Mouse (Mus musculus): ENCODE results near the gene Sap30l.

DNA sequence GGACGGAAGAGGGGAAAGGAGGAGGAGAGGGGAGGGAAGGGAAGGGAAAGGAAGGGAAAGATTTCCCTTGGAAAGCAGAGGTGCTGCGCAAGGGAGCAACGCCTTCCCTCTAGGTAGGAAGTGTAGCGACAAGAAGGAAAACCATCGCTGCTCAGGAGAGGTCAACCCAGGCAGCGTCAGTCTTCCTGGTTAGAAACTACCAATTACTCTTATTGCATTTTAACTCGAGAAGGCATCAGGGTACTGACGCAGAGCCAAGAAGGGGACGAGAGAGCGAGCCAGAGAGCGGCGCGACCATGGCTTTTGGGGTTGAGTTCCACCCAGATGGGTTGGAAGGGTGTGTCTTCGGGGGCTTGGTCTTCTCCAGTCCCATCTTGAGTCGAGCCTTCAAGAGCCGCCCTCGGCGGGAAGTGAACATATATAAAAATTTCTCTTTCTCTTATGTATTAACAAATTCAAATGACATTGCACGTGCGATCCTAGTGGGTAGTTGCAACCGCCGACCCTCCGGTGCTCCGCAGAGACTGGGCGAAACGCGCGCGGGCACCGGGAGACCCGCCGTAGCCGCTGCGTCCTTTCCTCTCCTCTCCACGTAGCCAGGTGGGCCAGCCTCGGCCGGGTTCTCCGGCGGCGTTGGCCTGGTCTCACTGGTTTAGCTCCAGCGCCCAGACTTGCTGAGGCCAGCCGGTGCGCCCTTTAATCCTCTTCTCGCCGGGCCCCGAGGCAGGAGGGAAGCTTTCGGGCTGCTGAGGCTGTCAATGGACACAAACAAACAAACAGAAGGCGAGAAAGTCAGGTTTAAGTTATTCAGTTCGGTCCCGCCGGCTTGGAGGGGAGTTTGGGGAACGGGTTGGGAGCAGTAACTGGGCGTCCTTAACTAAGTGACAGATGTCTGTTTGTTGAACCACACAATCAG lies 27.8 kb downstream of the Sap30l start:
- TF ChIP-seq CTCF (IDR thresholded peaks at IDR 0.05; ENCODE audit: extremely low read depth, insufficient read depth, insufficient read length, insufficient replicate concordance) (no peak), POLR2A (IDR thresholded peaks at IDR 0.05; ENCODE audit: low read depth, low read length) (no peak)
